Mouse (Mus musculus) erythroblast, adult 5-6 weeks (primary cell): ENCODE data around the gene Pycr2. TPM values are rescaled to one million over a fixed set of nuclear protein-coding genes. Genes with fewer than 3 reads are reported as not detected.
A peak's percentile ranks its signal among the peaks of the same experiment; 100 is the strongest.

Experiments used
- ATAC-seq: replicated peaks from 2 replicates; pipeline ENCODE4 v1.8.0; 2016; ENCODE audit warnings: moderate number of reproducible peaks, mild to moderate bottlenecking, moderate TSS enrichment, inconsistent platforms; ENCODE audit not compliant: poor library complexity, low FRiP score, severe bottlenecking
- total RNA-seq, 2 experiments: library from RNA; stranded (forward) in 1 of 2; stranded (reverse) in 1 of 2; fragments of 150-400 nt in 1 of 2; fragments of 200-764, 138-1000 nt in 1 of 2; gene quantifications; 2 replicates each; pipeline versions ENCODE4 v1.2.3 to v1.2.4; 2015 to 2017; ENCODE audit warnings: low replicate concordance in 2 of 2

Pycr2 gene
- total RNA-seq, 2 experiments from 2014 or later: 5.8 to 9.0 TPM

DNA sequence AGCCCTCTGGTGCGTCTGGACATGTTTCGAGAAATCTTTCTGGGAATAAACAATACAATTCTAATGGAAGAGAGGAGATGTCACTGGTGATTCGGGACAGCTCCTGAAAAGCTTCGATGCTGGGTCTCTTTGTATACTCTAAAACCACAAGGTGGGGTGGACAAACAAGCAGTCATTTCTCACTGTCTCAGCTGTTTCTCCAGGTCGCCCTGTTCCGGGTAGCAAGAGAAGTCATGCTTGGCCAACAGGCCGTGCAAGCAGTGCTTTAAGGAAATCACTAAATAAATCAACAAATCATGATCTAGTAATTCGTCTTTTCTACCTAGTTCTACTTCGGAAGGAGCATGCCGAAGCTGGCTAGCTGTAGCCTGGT, 441 bp upstream of the Pycr2 start:
- peak; percentile 4; the same call in 1 of the 2 replicates for ATAC-seq

GRCm38 (mm10) chr1:180904815-180905080, 655 bp downstream of the Pycr2 start:
- ATAC-seq: 0 out of 2 replicates have a peak, but pooled peaks have one; percentile 5

- no peak for ATAC-seq
Measured at GRCm38 (mm10) chr1:180905307-180905706, 1.2 kb downstream of the Pycr2 start.

DNA sequence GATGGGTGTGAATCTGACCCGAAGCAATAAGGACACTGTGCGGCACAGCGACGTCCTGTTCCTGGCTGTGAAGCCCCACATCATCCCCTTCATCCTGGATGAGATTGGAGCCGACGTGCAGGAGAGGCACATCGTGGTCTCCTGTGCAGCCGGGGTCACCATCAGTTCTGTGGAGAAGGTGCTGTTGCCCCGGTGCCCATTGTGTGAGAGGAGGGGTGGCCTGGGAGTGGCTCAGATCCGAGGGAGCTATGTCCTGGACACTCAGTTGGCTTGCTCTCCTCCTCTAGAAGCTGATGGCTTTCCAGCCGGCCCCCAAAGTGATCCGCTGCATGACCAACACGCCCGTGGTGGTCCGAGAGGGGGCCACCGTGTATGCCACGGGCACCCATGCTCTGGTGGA, 1.8 kb downstream of the Pycr2 start:
- no peak for ATAC-seq

GRCm38 (mm10) chr1:180906461-180907147, 2.5 kb downstream of the Pycr2 start:
- ATAC-seq: no peak

- ATAC-seq: no peak
Measured at GRCm38 (mm10) chr1:180911138-180911537, 7.0 kb downstream of the Pycr2 start.

DNA sequence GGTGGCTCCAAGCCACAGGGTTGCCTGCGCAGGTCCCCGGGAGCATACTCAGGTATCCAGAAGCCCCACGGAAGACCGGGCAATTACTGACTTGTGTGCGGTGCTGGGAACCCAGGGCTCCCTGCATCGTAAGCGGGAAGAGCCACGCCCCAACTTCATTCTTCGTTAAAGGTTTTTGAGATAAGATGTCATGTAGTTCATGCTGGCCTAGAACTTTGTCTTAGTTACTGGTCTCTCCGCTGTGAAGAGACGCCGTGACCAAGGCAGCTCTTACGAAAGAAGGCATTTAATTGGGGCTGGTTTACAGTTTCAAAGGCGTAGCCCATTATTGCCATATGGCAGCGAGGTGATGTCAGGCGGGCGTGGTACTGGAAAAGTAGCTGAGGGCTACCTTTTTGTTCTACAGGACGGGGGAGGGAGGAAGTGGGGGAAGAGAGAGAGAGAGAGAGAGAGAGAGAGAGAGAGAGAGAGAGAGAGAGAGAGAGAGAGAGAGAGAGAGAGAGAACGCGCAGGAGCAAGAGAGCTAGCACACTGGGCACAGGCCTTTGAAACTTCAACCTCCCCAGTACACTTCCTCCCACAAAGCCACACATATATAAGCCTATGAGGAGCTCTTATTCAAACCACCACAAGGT, 7.7 kb downstream of the Pycr2 start:
- peak; percentile 47 for ATAC-seq

- no peak for ATAC-seq
Measured at GRCm38 (mm10) chr1:180912792-180913191, 8.7 kb downstream of the Pycr2 start.

DNA sequence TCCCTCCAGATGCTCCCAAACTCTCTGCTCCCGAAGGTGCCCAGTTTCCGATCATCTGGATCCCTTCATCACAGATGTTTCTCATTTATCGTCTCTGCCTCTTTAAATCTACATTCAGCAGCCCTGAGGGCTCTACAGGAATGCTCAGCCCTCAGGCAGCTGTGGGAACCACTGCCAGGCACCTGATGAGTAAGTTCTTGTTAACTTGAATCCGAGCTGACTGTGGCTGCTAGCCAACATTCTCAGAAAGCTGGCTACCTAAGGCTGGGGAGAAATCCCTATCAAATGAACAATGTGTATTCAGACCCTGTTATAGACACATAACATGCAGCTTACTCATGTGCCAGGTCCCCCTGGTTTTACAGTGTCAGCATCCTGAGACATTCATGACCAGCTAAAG, 9.7 kb downstream of the Pycr2 start:
- no peak for ATAC-seq

GRCm38 (mm10) chr1:180916425-180916824, 12.3 kb downstream of the Pycr2 start:
- no peak for ATAC-seq

DNA sequence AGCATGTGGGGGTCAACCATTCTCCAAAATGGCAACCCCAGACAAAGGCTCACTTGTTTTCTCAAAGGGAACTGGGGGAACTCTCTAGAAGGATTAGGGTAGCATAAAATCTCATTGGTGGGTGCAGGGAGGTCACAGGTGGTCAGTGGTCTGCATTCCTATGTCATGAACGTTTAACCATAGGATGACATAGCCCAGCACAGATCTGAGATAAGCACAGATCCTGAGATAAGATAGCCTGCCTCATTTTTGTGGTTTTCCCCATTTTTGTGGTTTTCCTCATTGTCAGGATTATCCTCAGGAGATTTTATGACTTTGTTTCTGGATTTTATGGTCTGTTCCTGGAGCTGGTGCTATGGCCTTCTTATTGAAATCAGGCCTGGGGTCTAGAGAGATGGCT, 13.0 kb downstream of the Pycr2 start:
- no peak for ATAC-seq

DNA sequence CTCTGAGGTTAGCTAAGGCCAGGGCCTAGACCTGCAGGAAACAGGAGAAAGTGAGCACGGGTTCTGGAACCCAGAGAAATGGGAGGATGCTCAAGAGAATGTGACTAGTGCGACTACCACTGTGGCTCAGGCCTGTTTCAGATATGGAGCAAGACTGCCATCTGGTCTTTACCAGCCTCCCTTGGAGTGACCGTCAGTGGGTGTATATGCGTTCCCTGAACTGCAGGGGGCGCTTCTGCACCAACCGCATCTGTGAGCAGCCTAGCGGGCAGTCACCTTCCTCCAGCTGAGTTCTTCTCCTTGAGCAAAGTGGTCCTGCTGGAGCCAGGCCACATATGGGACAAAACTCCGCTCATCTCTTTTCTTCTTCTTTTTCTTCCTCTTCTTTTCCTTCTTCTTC, 15.6 kb downstream of the Pycr2 start:
- ATAC-seq: peak; percentile 80

- ATAC-seq: no peak
Measured at GRCm38 (mm10) chr1:180922273-180923048, 18.4 kb downstream of the Pycr2 start.

GRCm38 (mm10) chr1:180924737-180925136, 20.6 kb downstream of the Pycr2 start:
- no peak for ATAC-seq

DNA sequence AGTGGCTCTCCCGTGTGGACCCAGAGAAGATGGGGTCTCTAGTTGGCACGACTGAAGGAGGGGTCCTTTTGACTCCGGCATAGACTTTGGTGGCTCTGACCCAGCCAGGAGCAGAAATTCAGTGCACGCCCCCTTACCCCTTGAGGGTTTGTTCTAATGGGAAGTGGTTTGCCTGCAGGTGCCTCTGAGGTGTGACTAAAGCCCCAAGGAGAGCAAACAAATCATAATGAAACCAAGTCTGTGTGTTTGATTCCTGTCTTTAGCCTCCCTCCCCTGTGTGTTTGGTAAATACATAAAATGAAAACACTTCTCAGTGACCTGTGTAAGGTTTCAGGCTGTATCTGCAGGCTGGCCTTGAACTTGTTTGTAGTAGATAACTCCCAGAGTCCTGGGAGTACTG, 22.2 kb downstream of the Pycr2 start:
- no peak for ATAC-seq

DNA sequence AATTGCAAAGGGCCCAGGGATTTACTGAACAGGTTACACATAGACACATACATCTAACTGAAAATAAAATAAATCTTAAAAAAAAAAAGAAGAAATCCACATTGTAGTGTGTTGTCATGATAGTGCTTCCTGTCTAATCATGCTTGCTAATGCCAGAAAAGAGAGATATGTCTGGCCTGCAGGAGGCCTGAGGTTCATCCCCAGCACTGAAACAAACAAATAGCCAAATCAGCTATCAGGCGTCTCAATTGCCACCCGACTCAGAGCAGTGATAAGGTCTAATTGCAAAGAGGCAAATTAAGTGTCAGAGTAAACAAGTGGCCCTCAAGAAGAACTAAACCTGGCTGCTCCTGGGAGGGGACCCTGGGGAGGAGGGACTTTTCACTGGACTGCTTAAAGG, 25.5 kb downstream of the Pycr2 start:
- ATAC-seq: no peak

DNA sequence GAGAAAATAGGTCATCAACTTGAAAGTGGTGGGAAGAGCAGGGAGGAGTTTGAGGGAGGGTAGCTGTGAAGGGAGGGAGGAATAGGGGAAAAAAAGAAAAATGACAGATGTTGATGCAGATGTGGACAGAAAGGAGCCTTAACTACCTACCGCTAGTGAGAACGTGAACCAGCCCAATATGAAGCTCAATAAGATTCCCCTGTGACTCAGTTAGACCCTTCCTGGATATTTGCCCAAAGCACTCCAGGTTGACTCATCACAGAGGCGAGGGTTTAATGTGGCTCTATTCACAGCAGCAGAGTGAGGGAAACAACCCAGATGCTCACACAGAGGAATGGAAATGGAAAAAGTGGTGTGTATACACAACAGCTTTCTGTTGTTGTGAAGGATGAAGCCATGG, 27.0 kb downstream of the Pycr2 start:
- no peak for ATAC-seq

GRCm38 (mm10) chr1:180933659-180934058, 29.6 kb downstream of the Pycr2 start:
- ATAC-seq: no peak

- no peak for ATAC-seq
Measured at GRCm38 (mm10) chr1:180934467-180935419, 30.6 kb downstream of the Pycr2 start, which contains the start of gene Lefty1. Gene Lefty1 (plus strand): TSS chr1:180935022.
